Mouse (Mus musculus): ENCODE results near the gene Cramp1l.

Cramp1l gene

GRCm38 (mm10) chr17:25015655-25016291 lies at the start of gene Cramp1l, which contains the start of gene Ift140:
Gene Cramp1l, minus strand, starts transcription at chr17:25015788.
Gene Ift140, plus strand, starts transcription at chr17:25016085.
- peak; percentile 93 for DNase-seq (ENCODE audit: low spot score)

DNA sequence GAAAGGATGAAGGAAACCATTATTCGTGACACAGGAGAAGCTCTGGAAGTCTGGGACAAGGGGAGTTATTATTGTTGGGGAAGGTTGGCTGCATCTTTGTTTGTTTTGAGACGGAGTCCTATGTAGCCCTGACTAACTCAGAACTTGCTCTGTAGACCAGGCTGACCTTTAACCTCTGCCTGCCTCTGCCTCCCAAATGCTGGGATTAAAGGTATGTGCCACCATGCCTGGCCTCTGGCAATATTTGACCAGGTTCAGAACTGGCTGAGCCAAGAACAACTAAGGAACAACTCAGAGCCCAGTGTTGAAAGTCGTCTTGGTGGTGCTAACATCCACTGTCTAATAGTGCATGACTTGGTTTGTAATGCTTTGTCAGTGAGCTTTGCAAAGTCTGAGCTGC lies 49.6 kb upstream of the Cramp1l start:
- no peak for DNase-seq (ENCODE audit: low spot score)

- no peak for DNase-seq (ENCODE audit: low spot score)
Observed at GRCm38 (mm10) chr17:25064351-25064750, 48.8 kb upstream of the Cramp1l start.

DNA sequence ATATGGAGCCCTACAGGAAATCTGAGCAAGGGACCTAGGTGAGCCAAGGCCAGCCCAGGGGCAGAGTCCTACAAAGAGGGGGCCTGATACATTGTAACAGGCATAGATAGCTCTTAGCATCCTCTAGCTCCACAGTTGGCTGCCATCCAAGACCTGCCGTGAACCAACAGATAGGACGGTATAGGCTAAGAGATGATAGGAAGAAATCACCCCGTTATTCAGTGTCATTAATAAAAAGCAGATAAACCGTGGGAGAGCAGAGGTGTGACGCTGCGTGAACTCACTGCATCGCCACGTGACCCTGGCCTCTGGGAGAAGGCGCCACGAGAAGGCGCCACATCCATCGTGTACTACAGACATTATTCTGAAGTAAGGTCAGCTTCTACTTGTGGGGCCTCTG lies 48.3 kb upstream of the Cramp1l start:
- no peak for DNase-seq (ENCODE audit: low spot score)

DNA sequence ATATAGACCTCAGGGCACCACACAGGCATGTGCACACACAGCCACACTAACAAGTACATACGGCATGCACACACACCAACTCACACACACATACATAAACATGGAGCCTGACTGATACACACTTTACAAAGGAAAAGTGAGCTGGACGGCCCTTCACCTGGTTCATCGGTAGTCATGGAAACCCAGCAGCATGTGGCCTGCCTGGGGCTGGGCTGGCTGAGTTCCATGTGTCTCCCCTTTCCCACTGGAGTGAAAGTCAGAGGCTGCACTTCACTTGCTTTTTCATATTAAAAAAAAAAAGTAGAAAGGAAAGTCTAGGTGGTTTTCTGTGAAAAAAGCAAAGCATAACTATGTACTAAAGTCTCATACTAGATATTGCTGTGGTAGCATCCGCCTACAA lies 47.7 kb upstream of the Cramp1l start:
- DNase-seq (ENCODE audit: low spot score) = no peak

- DNase-seq (ENCODE audit: low spot score) = no peak
Observed at GRCm38 (mm10) chr17:25057041-25057440, 41.5 kb upstream of the Cramp1l start.

GRCm38 (mm10) chr17:25053274-25053673 lies 37.7 kb upstream of the Cramp1l start:
- no peak for DNase-seq (ENCODE audit: low spot score)

DNA sequence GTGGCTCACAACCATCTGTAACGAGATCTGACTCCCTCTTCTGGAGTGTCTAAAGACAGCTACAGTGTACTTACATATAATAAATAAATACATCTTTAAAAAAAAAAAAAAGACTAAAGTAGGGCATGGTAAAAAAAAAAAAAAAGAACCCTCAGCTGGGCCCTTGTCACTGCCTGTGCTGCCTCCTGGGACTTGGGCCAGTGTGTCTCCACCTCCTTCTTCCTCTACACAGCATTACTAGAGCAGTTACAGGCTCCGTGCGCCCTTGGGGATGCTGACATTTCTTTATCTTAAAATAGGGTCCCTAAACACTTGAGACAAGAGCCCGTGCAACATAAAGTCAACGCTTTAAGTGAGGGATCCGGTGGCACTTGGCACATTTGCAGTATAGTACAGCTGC lies 31.6 kb upstream of the Cramp1l start:
- DNase-seq (ENCODE audit: low spot score) = no peak

DNA sequence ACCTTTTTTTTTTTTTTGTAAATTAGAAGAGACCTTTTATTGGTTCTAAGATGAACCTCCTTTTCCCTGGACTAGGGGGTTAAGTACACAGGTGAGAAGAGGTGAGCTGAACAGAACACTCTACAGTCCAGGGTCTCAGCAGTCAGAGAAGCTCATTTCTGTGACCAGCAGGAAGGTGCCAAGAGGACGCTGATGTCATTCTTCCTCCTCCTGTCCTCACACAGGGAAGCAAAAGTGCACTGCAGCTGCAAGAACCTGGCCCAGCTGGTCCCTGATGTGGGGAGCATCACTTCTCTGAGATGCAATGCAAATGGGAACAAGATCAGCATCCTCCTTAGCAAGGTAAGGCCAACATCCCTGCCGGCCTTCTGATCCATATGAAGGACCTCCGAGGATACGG lies 29.7 kb upstream of the Cramp1l start:
- DNase-seq (ENCODE audit: low spot score) = no peak

DNA sequence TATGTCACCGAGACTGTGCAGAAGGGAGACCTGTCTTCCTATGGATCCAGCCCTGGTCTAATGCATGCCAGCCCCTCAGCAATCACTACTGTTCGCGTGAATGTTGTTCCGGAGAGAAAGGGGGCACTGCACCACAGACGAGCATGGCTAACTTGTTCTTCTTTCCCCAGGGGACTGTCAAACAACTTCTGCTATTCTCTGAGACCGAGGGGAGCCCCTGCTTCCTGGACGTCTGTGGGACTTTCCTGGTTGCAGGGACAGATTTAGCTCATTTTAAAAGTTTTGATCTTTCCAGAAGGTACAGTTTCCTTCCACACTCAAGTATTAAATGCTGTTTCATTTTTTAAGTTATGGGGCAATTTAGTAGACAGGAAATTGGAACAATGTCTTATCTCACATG lies 29.3 kb upstream of the Cramp1l start:
- no peak for DNase-seq (ENCODE audit: low spot score)

DNA sequence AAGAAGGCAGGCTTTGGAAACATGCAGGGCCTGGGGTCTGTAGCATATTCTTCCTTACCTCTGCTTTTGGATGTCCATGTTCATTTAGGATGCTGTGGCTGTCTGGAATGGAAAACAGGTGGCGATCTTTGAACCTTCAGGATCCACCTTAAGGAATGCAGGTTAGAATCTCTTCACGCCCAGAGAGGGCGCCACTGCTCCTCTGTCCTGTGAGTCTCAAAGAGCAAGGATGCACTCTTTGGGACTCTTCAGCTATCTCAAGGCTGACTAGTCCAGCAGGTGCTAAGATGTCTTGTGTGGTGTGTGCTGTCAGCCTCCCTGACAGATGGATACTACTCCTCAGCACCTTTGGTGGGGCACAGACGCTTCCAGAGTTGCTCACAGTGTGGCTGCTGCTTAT lies 20.6 kb upstream of the Cramp1l start:
- no peak for DNase-seq (ENCODE audit: low spot score)

GRCm38 (mm10) chr17:25016292-25017132 lies 924 bp upstream of the Cramp1l start:
- DNase-seq (ENCODE audit: low spot score) = peak; percentile 21

DNA sequence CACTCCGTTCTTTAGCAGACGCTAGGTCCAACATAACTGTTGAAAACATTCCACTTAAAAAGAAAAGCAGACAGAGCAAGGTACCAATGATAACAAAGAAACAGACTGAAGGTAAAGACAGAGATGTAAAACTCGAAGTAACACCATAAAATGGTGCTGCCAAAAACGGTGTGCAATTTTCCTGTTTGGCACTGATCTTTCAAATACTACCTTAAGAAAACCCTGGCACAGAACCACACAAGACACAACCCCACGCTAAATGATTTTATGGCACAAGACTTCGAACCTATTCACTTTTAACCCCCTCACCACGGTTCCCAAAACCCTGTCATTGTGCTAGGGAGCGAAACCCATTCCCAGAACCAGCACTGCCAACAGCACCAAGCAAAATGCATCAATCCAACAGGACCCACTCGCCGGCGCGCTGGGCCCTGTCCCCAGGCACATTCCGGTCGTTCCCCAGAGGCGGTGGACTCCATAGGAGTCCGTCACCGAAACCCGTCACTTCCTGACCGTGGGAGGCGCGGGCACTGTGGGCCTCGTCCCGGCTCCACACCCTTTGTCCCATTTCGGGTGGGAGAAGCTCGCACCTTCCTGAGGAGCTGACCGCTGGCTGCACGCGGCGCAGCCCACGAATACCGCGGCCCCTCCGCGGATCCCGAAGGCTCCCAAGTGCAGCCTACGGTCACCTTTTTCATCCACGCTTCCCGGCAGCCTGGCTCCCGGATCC lies 582 bp downstream of the Cramp1l start:
- no peak for DNase-seq (ENCODE audit: low spot score)

DNA sequence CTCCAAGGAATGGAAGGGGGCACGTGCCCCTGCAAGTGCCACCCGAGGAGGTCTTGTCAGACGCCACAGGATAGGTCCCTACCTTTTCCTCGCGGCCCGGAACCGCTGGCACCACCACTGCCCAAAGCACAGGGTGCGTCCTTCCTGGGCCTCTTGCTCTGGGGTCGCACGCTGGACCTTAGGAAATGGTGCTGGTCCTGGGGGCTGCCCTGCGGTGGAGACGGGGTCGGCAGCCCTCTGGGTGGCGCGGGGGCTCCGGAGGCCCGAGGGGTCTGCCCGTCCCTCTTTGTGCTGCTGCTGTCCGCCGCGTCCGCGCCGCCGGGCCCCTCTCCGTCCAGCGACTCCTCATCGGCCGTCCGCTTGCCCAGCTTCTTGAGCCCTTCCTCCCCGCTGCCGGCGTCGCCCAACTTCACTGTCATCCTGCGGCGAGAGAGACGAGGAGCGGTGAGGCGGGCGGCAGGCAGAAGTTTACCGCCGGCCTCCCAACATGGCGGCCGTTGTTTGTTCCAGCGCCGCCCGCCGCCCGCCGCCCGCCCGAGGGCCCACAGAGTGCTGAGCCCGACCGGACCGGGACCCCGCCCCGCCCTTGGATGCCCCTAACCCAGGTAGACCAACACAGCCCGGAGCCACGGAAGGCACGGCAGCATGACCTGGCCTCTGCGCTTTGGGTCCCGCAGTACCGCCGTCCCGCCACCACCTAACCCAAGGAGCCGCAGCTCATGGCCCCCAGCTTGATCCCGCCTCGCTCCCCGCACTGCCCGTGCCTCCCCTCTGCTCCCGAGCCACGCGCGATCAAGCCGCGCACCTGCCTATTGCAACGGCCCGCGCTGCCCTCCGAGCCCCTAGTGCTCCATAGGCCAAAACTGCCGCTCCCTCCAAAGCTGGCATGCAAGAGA lies 1.7 kb downstream of the Cramp1l start:
- DNase-seq (ENCODE audit: low spot score) = peak; percentile 29

GRCm38 (mm10) chr17:25007480-25007879 lies 8.1 kb downstream of the Cramp1l start:
- DNase-seq (ENCODE audit: low spot score) = no peak

DNA sequence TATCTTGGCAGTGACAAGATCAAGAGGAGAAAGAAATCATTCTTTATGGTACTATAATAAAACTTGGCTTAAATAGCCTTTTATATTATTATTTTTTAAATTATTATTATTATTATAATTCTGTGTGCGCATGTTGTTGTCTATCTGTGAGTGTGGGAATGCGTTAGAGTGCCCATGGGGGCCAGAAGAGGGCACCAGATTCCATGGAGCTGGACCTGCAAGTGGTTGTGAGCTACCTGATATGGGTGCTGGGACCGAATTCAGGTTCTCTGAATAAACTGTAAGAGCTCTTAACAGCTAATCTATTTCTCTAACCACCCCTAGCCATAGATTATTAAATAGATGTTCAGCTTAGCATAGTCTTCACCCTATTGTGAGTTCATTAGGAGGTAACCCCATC lies 10.5 kb downstream of the Cramp1l start:
- DNase-seq (ENCODE audit: low spot score) = no peak

- no peak for DNase-seq (ENCODE audit: low spot score)
Observed at GRCm38 (mm10) chr17:24994721-24995120, 20.9 kb downstream of the Cramp1l start.

GRCm38 (mm10) chr17:24987221-24987620 lies 28.4 kb downstream of the Cramp1l start:
- DNase-seq (ENCODE audit: low spot score) = no peak

DNA sequence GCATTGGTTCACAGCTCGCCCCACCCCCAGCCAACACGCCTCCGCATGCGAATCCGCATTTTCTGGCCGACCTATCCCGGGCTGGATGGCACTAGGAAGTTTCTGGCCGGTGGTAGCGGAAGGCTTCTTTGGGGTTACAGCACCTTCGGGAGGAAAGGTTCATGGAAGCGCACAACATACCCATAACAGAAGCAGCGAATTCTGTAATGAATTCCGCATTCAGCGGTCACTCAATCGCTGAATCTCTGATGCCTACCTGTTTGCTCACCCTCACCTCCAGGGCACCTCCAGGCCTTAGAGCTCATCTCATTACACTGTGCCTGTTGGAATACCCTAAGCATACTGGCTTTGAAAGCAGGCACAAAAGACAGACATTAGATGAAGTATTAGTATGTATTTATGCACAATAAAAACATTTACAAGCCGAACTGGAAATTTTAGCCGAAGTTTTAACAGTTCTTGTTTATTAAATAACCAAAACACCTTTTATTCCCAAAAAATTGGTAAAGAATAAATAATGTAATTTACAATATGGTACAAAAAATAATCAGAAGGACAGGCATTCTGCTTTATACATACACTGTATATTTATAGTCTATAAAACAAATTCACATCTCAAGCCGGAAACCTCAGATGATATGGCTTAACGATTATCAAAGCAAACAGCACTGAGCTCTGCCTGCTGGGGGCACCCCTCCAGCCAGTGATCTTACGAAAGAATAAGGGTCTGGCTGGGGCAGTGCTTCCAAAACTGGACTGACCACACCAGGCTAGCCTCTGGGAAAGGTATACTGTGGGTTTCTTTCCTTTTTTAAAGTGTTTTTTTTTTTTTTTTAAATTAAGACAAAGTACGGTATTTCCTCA lies 54.5 kb downstream of the Cramp1l start:
- no peak for DNase-seq (ENCODE audit: low spot score)

- peak; percentile 94 for DNase-seq (ENCODE audit: low spot score)
Observed at GRCm38 (mm10) chr17:24960135-24960851, 55.3 kb downstream of the Cramp1l start, which contains the start of gene Jpt2. Gene Jpt2, minus strand, starts transcription at chr17:24960689.
